Mouse (Mus musculus): Measurements from ENCODE around the gene Filip1. TPM values are rescaled to one million over a fixed set of nuclear protein-coding genes. Genes with fewer than 3 reads are reported as not detected.

The Filip1 gene
- polyA plus RNA-seq, 1 experiment from 2014 or later, result 4.3 TPM

GRCm38 (mm10) chr9:79944872-79945271 is 67.8 kb downstream of the Filip1 start:
- WGBS, result 67% methylated on average over 6 of the region's 6 CpGs
- Histone ChIP-seq H3K36me3 (no peaks in the 10 kb centered on the region), H3K4me2 (replicated peaks) (no peak overlapping the region), H3K9me3 (no peaks in the 10 kb centered on the region), H3K4me3 (no peak overlapping the region), H3K4me1 (no peaks in the 10 kb centered on the region), H3K27ac (no peak overlapping the region), H3K27me3 (no peaks in the 10 kb centered on the region), H3K9ac (no peak overlapping the region)
- ATAC-seq (ENCODE audit: insufficient number of reproducible peaks, insufficient read depth, low FRiP score, low TSS enrichment), result no peak

- no peak for ATAC-seq (ENCODE audit: insufficient number of reproducible peaks, insufficient read depth, low FRiP score, low TSS enrichment)
- WGBS, result 61% methylated on average over 10 of the region's 10 CpGs
- no peak overlapping the region for H3K4me3 ChIP-seq
- no peak overlapping the region for H3K27ac ChIP-seq
- no peaks in the 10 kb centered on the region for H3K36me3 ChIP-seq
- no peaks in the 10 kb centered on the region for H3K4me1 ChIP-seq
- no peak overlapping the region for H3K4me2 ChIP-seq (replicated peaks)
- no peaks in the 10 kb centered on the region for H3K27me3 ChIP-seq
- no peaks in the 10 kb centered on the region for H3K9me3 ChIP-seq
- H3K9ac ChIP-seq, result no peak overlapping the region
These were observed 68.7 kb downstream of the Filip1 start for GRCm38 (mm10) chr9:79943986-79944385.

GRCm38 (mm10) chr9:79938416-79939206 is 74.0 kb downstream of the Filip1 start:
- Histone ChIP-seq H3K27ac (no peak overlapping the region), H3K4me2 (replicated peaks) (no peak overlapping the region), H3K36me3 (no peaks in the 10 kb centered on the region), H3K4me1 (no peaks in the 10 kb centered on the region), H3K27me3 (no peaks in the 10 kb centered on the region), H3K9ac (no peak overlapping the region), H3K4me3 (no peak overlapping the region), H3K9me3 (no peaks in the 10 kb centered on the region)
- WGBS, result 73% methylated on average over 11 of the region's 11 CpGs
- no peak for ATAC-seq (ENCODE audit: insufficient number of reproducible peaks, insufficient read depth, low FRiP score, low TSS enrichment)

GRCm38 (mm10) chr9:79937570-79937969 is 75.1 kb downstream of the Filip1 start:
- Histone ChIP-seq H3K27me3 (no peaks in the 10 kb centered on the region), H3K27ac (no peak overlapping the region), H3K36me3 (no peaks in the 10 kb centered on the region), H3K9me3 (no peaks in the 10 kb centered on the region), H3K9ac (no peak overlapping the region), H3K4me2 (replicated peaks) (no peak overlapping the region), H3K4me3 (no peak overlapping the region), H3K4me1 (no peaks in the 10 kb centered on the region)
- ATAC-seq (ENCODE audit: insufficient number of reproducible peaks, insufficient read depth, low FRiP score, low TSS enrichment), result no peak
- WGBS, result 85% methylated on average over 6 of the region's 6 CpGs

DNA sequence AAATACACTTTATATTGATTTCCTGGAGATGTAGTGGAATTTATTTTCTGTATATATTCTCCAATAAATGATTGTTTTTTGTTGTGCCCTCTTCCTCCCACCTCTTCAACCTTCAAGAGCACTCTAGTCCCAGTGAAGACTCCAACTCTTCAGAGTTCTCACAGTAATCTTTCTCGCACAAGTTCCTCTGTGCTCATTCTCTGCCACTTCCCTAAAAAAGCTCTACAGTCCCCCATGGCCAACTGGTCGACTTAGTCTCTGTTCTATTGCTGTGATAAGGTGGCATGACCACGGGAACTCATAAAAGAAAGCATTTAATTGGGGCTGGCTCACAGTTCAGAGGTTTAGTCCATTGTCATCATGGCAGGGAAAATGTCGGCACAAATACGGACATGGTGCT is 80.1 kb downstream of the Filip1 start:
- no peak overlapping the region for H3K4me2 ChIP-seq (replicated peaks)
- no peaks in the 10 kb centered on the region for H3K27me3 ChIP-seq
- WGBS, result 90% methylated on average over 5 of the region's 5 CpGs
- no peaks in the 10 kb centered on the region for H3K4me1 ChIP-seq
- no peak overlapping the region for H3K4me3 ChIP-seq
- H3K27ac ChIP-seq, result no peak overlapping the region
- no peak for ATAC-seq (ENCODE audit: insufficient number of reproducible peaks, insufficient read depth, low FRiP score, low TSS enrichment)
- H3K9me3 ChIP-seq, result no peaks in the 10 kb centered on the region
- H3K9ac ChIP-seq, result no peak overlapping the region
- H3K36me3 ChIP-seq, result no peaks in the 10 kb centered on the region

- ATAC-seq (ENCODE audit: insufficient number of reproducible peaks, insufficient read depth, low FRiP score, low TSS enrichment), result no peak
- H3K27ac ChIP-seq, result no peak overlapping the region
- WGBS, result 88% methylated on average over 3 of the region's 3 CpGs
- no peaks in the 10 kb centered on the region for H3K9me3 ChIP-seq
- no peak overlapping the region for H3K4me2 ChIP-seq (replicated peaks)
- no peaks in the 10 kb centered on the region for H3K36me3 ChIP-seq
- H3K4me1 ChIP-seq, result no peaks in the 10 kb centered on the region
- H3K4me3 ChIP-seq, result no peak overlapping the region
- no peak overlapping the region for H3K9ac ChIP-seq
- H3K27me3 ChIP-seq, result no peaks in the 10 kb centered on the region
These were observed 84.6 kb downstream of the Filip1 start for GRCm38 (mm10) chr9:79928092-79928491.

GRCm38 (mm10) chr9:79927156-79927870 is 85.3 kb downstream of the Filip1 start:
- Histone ChIP-seq H3K4me3 (no peak overlapping the region), H3K27me3 (no peaks in the 10 kb centered on the region), H3K9me3 (no peaks in the 10 kb centered on the region), H3K9ac (no peak overlapping the region), H3K4me1 (peaks cover 2% of the 10 kb centered on the region), H3K4me2 (replicated peaks) (no peak overlapping the region), H3K36me3 (no peaks in the 10 kb centered on the region), H3K27ac (no peak overlapping the region)
- 88% methylated on average over 21 of the region's 21 CpGs for WGBS
- no peak for ATAC-seq (ENCODE audit: insufficient number of reproducible peaks, insufficient read depth, low FRiP score, low TSS enrichment)

DNA sequence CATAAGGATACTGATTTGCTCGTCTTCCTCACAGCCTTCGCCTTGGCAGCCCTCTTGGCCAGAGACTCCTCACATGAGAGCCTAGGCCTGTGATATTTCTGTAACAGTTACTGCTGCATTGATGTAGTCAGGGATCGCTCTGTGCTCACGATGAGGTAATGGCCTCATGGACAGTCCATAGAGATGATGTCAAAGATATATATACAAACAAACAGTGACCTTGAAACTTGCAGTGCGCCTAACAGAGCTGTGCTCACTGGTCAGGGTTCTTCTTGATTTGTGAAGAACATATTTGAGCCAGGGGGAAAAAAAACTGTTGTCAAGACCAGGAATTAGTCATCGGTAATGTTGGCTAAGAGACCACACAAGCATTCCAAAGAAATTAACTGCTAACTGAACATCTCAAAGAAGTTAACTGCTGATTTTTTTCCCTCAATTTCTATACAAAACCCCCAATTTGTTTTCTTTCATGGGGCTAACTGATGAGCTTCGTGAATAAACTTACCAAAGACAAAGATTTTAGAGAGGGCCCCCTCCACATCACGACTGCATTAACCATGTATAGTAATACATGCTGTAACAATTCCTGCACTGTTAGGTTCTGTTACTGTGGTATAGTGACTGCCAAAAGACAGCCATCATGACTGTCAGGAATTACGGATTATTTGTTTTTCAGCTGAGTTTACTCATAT is 86.0 kb downstream of the Filip1 start:
- Histone ChIP-seq H3K36me3 (no peaks in the 10 kb centered on the region), H3K9ac (no peak overlapping the region), H3K4me2 (replicated peaks) (no peak overlapping the region), H3K4me3 (no peak overlapping the region), H3K9me3 (no peaks in the 10 kb centered on the region), H3K4me1 (peaks cover 9% of the 10 kb centered on the region), H3K27me3 (no peaks in the 10 kb centered on the region), H3K27ac (no peak overlapping the region)
- ATAC-seq (ENCODE audit: insufficient number of reproducible peaks, insufficient read depth, low FRiP score, low TSS enrichment), result no peak
- 81% methylated on average over 9 of the region's 9 CpGs for WGBS

DNA sequence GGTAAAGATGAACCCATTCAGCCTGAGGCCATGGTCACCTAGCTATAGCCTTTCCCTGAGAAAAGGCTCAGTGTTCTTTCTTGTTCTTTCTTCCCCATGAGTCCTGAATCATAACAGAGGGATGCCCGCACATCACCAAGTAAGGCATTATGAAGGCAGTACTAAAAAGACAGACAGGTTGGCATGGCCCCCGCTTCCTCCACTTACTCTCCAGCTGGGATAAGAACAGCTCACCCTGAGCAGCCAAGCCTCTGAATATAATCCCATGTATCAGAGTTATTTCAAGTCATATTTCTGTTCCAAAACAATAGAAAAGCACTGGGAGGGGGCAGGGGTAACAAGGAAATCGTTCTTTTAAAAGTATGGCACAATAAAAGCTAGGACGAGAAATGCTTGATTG is 86.7 kb downstream of the Filip1 start:
- Histone ChIP-seq H3K27me3 (no peaks in the 10 kb centered on the region), H3K4me1 (peaks cover 13% of the 10 kb centered on the region), H3K9ac (no peak overlapping the region), H3K27ac (no peak overlapping the region), H3K4me2 (replicated peaks) (no peak overlapping the region), H3K9me3 (no peaks in the 10 kb centered on the region), H3K4me3 (no peak overlapping the region), H3K36me3 (no peaks in the 10 kb centered on the region)
- ATAC-seq (ENCODE audit: insufficient number of reproducible peaks, insufficient read depth, low FRiP score, low TSS enrichment), result no peak
- WGBS, result 80% methylated on average over 4 of the region's 4 CpGs

GRCm38 (mm10) chr9:79923262-79923661 is 89.4 kb downstream of the Filip1 start:
- Histone ChIP-seq H3K36me3 (no peaks in the 10 kb centered on the region), H3K4me2 (replicated peaks) (no peak overlapping the region), H3K27ac (no peak overlapping the region), H3K9me3 (no peaks in the 10 kb centered on the region), H3K4me1 (peaks cover 13% of the 10 kb centered on the region), H3K27me3 (no peaks in the 10 kb centered on the region), H3K4me3 (no peak overlapping the region), H3K9ac (no peak overlapping the region)
- ATAC-seq (ENCODE audit: insufficient number of reproducible peaks, insufficient read depth, low FRiP score, low TSS enrichment), result no peak
- 86% methylated on average over 3 of the region's 3 CpGs for WGBS

DNA sequence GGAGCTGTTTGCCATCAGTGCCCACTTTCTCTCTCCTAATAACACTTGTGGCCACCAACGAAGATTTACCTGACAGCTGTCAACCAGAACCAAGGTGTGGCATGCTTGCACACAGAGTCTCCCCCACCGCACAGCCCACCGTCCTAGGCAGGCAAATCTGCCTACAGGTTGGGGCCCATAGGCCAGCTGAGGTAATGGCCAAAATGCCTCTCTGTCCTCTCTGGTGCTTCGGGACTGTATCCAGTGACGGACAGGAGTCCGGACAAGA is 90.2 kb downstream of the Filip1 start:
- H3K4me3 ChIP-seq, result no peak overlapping the region
- H3K9me3 ChIP-seq, result no peaks in the 10 kb centered on the region
- H3K4me2 ChIP-seq (replicated peaks), result no peak overlapping the region
- WGBS, result 79% methylated on average over 6 of the region's 6 CpGs
- H3K27me3 ChIP-seq, result no peaks in the 10 kb centered on the region
- H3K9ac ChIP-seq, result no peak overlapping the region
- H3K36me3 ChIP-seq, result no peaks in the 10 kb centered on the region
- ATAC-seq (ENCODE audit: insufficient number of reproducible peaks, insufficient read depth, low FRiP score, low TSS enrichment), result no peak
- H3K27ac ChIP-seq, result no peak overlapping the region
- peaks cover 16% of the 10 kb centered on the region for H3K4me1 ChIP-seq

All from embryonic facial prominence, embryonic 12.5 days (tissue).